Mouse (Mus musculus) skeletal muscle tissue, adult 2 months (tissue): ENCODE data around the gene Rxrg.
A peak's percentile ranks its signal among the peaks of the same experiment; 100 is the strongest.

Source experiments
- DNase-seq: peaks from one replicate; pipeline ENCODE4 v3.0.0-alpha.2; 2012; ENCODE audit warnings: low read depth, low spot score

The Rxrg gene

DNA sequence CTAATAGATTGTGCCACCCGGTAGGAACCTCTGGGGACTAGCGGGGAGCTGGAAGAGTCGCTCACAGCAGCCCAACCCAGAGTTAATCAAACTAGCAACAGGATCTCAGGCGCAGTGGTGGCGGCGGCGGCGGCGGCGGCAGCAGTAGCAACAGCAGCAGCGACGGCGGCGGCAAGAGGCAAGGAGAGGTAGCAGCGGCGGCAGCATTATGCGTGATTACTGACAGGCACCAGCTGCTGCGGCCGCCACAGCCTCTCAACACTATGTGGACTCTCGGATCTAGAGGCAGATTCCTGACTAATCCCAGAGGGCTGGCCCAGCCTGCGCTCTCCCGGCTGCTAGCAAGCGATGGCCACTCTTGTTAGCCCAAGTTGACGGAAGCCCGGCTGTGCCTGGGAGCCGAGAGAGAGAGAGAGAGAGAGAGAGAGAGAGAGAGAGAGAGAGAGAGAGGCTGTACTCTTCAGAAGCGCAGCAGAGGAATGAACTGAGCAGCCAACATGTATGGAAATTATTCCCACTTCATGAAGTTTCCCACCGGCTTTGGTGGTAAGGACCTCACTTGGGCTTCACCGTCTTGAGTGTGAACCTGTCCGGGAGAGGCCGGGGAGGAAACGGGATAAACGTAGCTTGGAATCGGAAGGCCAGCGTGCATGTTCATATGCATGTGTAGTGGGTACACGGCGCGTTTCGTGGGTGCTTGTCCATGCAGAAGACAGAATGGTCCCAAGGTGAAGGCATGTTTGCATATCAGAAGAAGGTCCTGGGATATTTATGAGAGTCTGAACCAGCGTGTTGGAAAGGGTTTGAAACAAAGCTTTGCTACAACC lies at the start of gene Rxrg:
Rxrg (plus strand) TSS at position 130 of the 827 bp plus-strand sequence.
- DNase-seq = peak; percentile 34

DNA sequence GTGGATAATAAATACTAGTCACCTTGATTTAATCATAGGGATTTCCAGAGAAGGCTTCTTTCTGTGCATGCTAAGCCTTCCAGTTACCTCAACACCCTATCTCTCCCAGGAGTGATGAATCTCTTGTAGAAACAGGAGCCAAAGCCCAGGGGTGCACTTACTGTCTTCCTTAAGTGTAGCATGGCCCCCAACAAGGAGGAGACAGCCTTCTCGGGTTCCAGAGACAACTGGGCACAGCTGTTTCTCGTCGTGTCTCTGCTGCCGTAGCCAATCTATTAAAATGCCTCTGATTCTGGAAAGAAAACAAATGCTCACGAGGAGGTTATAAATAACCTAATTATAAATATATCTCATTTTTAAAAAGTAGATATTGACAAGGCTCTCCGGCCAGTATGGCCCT lies 48.9 kb upstream of the Rxrg start:
- no peak for DNase-seq

DNA sequence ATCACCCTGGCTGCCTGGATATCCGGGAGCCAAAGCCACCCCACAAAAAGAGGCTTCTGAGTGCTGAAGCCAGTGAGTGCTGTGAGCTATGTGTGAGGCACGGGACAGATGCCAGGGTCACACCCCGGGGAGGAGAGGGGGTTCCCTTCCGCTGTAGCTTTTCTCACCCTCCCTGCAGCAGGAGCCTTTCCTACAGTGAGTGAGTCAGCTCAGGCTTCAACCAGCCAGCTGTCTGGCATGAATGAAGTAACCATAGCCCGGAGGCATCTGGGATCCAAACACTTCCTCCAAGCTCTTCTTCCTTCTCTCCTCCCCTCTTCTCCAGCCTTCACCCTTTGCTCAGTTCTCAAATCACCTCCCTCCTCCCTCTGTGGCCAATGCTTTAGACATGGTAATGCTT lies 46.6 kb upstream of the Rxrg start:
- peak; percentile 17 for DNase-seq

DNA sequence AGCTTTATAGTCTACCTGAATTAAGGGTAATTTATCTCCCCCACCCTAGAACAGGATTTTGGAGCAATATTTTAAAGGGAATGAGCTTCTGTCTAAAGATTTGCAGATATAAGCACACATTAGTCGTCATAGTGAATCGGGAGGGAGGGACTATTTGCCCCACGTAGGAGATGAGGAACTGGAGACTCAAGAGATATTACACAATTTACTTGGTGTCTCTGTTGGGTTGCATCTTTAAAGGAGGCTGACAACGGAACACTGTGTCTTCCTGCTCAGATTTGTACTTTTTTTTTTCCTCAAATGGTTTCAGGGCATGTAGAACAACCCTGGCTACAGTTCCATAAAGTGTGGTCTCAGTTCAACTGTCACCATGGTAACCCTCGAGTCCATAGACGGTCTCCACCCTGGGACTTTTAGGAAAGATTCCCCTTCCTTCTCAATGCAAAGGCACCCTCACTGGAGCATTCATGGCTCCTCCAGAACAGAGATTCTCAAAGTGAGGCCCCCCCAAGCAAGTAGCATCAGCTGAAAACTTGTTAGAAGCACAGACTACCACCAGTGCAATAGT lies 44.1 kb upstream of the Rxrg start:
- no peak for DNase-seq

DNA sequence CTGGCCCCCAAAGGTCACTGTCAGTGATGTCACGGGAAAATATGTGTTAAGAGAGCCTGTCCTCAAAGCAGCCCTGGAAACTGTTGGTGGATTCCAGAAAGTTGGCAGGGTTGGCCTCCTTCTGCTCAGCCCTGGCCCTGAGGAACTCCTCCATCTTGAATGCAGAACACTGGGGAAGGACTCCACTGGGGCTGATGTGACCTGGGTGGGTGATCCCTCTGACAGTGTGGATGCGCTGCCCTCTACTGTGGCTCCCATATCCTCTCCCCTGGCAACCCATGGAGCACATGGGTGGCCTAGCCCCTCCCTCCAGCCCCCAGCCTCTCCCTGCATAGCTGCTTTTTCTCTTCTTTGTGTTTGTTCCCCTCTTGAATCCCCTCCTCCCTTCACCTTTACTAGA lies 31.6 kb upstream of the Rxrg start:
- no peak for DNase-seq

DNA sequence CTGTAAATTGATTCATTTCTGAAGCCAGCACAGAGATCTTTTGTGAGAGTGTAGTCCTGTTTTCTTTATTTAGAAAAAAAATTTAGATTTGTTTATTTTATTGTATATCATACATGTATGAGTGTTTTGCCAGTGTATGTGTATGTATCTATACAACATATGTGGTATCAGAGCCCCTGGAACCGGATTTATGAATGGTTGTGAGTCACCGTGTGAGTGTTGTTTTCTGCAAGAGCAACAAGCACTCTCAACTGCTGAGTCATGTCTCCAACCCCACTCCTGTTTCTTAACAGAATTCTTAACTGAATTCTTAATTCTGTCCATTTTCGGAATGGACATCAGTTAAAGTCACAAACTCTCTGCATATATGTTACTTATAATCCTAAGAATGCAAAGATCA lies 19.1 kb upstream of the Rxrg start:
- no peak for DNase-seq

DNA sequence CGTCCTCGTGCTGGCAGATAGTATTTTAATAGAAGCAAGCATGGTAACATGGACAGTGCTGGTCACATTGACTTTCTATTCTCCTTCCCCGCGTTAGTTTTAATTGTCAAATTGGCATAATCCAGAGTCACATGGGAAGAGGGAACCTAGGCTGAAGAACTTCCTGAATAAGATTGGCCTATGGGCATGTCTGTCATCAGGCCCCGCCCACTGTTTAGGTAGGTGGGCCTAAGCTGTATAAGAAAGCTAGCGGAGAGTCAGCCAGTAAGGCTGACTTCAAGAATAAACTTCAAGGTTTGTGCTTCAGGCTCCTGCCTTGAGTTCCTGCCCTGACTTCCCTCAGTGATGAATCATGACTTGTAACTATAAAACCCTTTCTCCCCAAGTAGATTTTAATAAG lies 15.0 kb upstream of the Rxrg start:
- DNase-seq = no peak

DNA sequence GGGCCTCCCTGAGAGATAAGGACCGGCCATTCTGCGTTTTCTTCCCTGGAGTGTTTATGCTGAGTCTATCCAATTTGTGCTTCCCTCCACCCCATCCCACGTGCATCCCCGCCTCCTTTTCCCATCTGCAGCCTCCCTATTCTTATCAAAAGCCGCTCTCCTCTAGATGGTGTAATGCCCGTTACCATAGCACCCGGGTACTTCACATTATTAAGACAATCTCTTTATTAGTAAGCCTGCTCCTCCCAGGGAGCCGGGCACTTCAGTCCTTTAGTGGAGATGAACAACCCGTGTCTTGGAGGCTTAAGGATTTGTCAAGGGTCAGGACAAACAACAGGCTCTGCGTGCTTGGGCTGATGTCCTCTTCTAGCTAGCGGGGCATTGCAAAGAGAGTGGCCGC lies 14.3 kb upstream of the Rxrg start:
- DNase-seq = no peak

DNA sequence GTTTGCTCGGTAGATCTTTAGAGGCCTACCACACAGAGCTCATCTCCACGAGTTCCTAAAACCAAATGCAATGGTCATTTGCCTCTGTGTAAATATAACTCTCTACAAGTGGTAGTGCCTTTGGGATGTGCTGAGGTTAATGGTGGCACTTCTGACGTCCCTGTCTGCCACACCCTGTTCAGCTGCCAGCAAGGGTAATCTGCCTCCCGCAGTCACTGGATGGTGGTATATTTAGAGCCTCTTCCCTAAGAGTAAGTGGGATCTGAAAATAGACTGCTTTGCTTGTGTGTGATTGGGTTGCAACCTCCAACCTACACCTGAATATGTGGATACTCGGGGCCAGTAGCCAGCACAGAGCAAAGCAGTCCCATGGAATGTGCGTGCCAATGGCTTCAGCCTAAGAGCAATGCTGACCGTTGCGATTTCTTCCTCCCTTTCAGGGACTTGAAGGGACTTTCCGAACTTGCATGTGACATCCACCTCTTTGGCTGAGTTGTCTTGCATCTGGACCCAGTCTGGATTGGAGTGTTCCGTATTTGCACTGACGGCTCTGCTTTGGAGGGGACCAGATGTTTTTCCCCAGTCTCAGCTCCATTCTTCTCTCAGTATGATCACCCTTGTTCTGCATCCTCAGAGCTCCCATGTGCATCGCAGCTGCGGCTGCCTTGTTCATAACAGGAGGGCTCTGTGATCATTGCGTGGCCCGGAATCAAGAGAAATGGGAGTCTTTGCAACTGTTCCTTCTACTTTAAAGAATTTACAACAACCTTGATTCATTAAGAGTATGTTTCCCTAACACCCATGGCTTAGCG lies 9.2 kb upstream of the Rxrg start:
- DNase-seq = peak; percentile 70

DNA sequence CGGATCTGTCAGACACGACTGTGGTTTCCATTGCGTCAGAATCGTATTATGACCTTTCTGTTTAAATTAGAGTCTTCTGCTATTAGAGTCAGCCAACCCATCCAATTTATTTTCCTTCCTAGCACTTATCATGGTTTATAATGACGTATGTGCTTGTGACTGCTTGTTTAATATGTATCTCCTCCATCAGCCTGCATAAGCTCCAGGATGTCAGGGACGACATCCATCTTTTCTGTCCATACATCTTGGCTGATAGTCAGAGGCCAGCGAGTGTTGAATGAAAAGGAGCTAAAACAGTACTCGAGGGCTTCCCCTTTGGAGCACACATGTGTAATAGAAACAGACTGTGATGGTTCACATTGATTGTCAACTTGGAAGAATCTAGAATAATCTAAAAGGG lies 6.0 kb upstream of the Rxrg start:
- DNase-seq = no peak

DNA sequence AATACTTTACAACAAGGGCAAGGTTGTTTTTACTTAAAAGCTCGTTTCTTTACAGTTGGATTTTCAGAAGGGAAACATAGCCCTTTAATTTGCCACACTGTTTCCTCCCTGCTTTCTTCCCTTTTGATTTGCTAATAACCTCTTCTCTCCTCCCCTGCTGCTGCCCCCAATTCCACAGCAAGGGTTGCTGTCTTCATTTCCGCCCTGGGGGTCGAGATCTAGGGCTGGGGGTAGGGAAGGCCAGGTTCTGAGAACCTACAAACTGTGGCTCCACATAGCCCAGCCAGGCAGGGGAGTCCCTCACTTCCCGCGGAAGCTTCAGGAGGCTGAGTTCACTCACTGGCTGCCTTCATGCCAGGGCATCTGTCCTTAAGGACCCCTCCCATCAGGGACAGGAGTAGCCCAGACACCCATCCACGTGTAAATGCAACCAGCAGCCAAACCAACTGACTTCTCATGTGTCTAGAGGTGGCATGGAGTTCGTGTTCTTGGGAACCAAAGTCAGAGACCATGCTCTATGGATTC lies 1.1 kb downstream of the Rxrg start:
- no peak for DNase-seq

DNA sequence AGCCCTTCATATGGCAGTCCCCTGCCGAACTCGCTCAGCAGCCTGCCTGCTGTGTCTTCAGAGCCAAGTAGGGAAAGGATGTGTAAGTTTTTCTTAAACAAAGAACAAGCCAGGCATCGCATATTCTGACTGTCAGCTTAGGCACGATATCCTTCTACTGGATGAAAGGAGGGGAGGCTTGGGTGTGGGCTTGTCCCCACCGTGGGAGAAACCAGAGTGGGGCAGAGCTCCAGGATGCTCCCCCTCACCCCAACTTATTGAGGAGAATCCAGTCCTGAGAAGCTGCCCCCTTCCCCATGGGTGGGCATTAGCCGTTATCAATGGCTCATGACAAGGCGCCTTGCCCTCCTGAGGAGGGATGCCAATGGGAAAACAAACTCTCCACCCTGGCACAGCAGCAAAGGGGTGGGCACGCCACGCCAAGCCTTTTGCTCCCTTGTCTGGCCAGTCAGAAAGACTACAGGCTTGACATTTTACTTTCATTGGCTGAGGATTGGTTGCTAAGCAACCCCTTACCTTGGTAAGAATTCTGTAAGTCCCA lies 10.1 kb downstream of the Rxrg start:
- no peak for DNase-seq

DNA sequence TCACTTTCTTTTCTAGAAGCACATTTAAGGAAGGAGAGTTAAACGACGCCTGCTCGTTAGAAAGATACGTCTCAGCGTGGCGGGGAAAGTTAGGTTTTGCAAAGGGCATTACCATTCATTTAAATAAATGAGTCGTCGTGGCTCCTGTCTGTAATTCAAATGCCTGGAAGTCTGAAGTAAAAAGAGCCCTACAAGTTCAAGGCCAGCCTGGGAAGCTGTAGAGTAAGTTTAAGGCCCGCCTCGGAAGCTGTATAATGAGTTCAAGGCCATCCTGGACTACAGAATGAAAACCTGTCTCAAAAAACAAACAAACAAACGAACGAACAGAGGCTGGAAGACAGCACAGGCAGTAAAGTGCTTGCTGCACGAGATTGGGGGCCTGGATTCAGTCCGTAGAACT lies 18.9 kb downstream of the Rxrg start:
- DNase-seq = no peak

DNA sequence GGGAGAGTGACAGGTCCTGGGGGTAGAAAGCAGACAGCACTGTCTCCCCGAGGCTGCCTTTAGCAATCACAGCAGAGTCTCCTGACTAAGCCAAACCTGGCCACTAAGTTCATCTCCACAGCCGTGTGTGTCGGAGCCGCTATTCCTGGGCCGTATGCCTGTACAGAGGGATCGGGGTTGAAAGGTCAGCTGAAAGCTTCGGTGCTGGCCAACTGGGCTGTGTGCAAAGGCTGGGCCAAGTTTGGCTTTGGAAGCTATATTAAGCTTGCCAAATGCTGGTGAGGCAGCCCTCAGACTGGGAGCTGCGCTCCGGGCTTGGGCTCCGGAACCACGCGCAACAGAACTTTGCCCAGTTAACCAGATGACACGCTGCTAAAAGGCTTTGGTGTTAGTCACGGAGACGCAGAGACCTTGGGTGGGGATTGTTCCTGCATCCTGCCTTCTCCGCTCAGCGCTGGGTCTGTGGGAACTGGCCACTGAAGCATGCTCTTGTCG lies 19.9 kb downstream of the Rxrg start:
- peak; percentile 91 for DNase-seq

DNA sequence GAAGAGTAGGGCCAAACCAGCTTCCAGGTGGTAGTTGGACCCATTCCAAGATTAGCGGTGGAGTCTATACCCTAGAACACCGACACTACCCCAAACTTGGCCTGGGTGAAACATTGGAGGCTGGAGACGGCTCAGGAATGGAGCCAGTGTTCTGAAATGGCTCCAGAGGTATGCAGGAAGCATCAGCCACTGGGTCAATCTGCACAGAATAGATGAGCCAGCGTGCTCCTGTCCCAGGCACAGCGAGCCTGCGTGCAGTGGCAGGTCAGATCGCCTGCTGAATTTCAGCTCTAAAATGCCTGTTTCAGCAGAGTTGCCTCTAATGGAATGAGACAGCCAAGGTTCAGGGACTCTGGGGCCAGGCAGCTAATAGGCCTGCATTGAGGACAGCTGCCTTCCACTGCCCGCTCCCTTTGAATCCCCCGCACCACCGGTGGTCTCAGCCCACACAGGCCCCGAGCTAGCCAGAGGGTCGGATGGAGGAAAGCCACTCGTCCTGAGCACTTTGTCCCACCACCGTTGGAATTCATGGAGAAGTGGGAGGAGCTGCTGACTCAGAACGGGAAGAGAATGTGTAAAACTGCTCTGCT lies 22.1 kb downstream of the Rxrg start:
- no peak for DNase-seq

DNA sequence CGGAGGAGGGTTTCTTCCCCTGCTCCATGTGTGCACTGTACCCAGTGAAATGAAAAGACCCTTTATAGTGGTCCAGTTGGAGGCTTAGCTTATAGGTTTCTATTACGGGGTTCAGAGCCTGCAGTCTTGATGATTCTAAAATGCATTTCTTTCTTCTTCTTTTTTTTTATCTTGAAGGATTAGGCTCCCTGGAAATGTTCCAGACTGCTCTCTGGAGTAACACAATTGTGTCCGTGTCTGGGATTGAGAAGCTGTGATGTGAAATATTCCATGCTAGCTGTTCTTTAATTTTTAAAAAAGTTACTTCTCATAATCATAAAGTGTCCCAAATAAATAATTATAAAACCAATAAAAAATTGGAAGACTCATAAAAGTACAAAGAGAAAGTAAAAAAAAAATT lies 26.9 kb downstream of the Rxrg start:
- DNase-seq = no peak

DNA sequence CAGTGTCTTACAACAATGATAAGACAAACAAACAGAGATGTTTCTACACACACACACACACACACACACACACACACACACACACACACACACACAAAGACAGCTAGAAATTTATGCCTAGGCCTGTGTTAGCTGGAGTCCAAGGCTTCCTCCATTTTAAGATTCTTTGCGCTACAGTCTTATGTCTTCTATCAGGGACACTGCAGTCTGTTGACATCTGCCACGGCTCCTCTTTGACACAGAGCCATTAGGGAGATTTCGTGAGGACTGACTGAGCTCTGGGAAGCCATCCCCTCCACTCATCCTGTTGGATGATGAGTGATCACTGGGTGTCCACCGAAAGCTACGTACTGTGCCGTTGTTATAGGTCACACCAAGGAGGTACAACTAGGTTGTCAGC lies 33.6 kb downstream of the Rxrg start:
- DNase-seq = no peak

DNA sequence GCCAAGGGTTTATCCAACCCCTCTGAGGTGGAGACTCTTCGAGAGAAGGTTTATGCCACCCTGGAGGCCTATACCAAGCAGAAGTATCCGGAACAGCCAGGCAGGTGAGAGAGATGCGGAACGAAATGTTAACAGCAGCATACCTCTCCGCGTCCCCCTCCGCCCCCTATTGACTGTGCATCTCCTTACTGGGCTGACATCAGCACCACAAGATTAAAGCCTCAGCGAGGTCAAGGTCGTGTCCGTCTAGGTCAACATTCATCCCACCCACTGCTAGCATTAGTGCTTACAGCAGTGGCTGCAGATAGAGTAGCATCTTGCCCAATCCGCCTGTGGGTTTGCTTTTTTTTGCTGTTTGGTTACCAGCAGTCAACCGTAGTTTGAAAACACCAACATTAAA lies 37.5 kb downstream of the Rxrg start:
- DNase-seq = no peak

DNA sequence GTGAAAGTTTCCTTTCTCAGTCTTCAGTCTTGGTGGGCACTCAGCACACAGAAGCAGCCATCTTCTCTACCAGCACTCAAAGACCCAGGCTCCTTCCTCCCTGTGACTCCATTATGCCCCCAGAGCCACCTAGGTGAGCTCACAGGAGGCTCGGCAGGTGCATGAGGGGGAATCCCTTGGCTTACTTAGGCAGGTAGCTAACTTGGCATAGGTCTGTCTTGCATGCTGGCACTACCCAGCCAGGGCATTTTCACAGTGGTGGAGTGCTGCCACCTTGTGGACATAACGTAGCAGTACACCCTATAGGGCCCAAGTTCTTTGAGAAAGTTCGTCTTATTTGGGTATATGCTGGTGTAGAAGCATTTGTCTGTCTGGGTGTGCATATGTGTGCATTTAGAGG lies 38.8 kb downstream of the Rxrg start:
- DNase-seq = peak; percentile 68

DNA sequence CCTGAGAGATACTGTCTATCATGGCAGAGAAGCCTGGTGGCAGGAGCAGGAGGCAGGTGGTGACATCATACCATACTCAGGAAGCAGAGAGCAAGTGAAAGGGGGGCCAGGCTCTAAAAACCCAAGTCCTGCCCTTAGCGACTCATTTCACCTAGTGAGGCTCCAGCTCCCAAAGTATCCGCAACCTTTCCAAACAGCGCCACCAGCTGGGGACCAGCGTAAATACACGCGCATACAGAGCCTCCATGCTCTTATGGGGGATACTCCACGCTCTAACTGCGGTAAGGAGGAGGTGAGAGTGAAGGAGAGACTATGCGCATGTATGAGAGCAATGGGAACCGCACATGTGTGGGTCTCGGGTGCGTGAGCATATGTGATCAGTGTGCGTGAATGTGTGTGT lies 39.9 kb downstream of the Rxrg start:
- no peak for DNase-seq

DNA sequence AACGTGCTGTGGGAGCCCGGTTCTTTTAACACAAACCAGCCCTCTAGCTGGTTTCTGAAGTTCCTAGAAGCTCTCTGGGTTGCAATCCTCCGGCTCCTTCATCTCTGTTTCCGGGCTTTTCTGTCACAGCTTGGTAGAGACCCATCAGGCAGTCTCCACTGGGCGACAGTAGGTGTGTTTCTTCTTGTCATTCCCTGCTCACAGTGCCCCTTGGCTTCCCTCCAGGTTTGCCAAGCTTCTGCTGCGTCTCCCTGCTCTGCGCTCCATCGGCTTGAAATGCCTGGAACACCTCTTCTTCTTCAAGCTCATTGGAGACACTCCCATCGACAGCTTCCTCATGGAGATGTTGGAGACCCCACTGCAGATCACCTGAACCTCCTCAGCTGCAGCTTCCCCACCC lies 40.7 kb downstream of the Rxrg start:
- DNase-seq = no peak
